ENCODE assay signal across 26 mouse cellular contexts in genomic region chr16:33405487-33405886, GRCm38 (mm10).
"Had no signal": no experiment of that assay in that cellular context is flagged by ENCODE, and none has a peak within 500 bp of the region (broad histone marks: within the 10 kb centered on the region; RNA-seq: fewer than 3 reads in every experiment).

No protein-coding gene starts in this region.

- H3K36me3 ChIP-seq: heart, embryonic 15.5 days; hindbrain, embryonic 13.5 days; hindbrain, embryonic 15.5 days; intestine, embryonic 15.5 days; limb, embryonic 12.5 days; liver, embryonic 13.5 days; liver, embryonic 15.5 days had no signal

- H3K4me3 ChIP-seq: gastrocnemius, adult 2 months; heart, embryonic 13.5 days; heart, embryonic 15.5 days; hindbrain, embryonic 13.5 days; hindbrain, embryonic 15.5 days; intestine, embryonic 15.5 days; layer of hippocampus, adult 2 months; left cerebral cortex, adult 2 months; limb, embryonic 10.5 days; limb, embryonic 12.5 days; liver, embryonic 13.5 days; liver, embryonic 15.5 days had no signal

- H3K27ac ChIP-seq: gastrocnemius, adult 2 months; heart, embryonic 13.5 days; heart, embryonic 15.5 days; hindbrain, embryonic 13.5 days; hindbrain, embryonic 15.5 days; intestine, embryonic 15.5 days; layer of hippocampus, adult 2 months; left cerebral cortex, adult 2 months; limb, embryonic 10.5 days; limb, embryonic 12.5 days; liver, embryonic 13.5 days; liver, embryonic 15.5 days had no signal

- DNase-seq: gastrocnemius, adult 2 months; gastrocnemius, postnatal 10 days; gastrocnemius, postnatal 25 days; heart, adult 18-20 months; heart, postnatal 14 days; heart, postnatal 36 days; kidney, adult 8-10 months; kidney, postnatal 10 days; kidney, postnatal 4 days; liver; liver, embryonic 13.5 days; liver, postnatal 0 days had no signal

- H3K27me3 ChIP-seq: heart, embryonic 13.5 days; heart, embryonic 15.5 days; hindbrain, embryonic 13.5 days; hindbrain, embryonic 15.5 days; intestine, embryonic 15.5 days; limb, embryonic 12.5 days; liver, embryonic 13.5 days; liver, embryonic 15.5 days had no signal

- H3K9ac ChIP-seq: heart, embryonic 13.5 days; heart, embryonic 15.5 days; hindbrain, embryonic 13.5 days; hindbrain, embryonic 15.5 days; intestine, embryonic 15.5 days; limb, embryonic 12.5 days; liver, embryonic 13.5 days; liver, embryonic 15.5 days; liver, postnatal 0 days had no signal

- H3K9me3 ChIP-seq: heart, embryonic 13.5 days; heart, embryonic 15.5 days; hindbrain, embryonic 13.5 days; hindbrain, embryonic 15.5 days; intestine, embryonic 15.5 days; limb, embryonic 10.5 days; limb, embryonic 12.5 days; liver, embryonic 13.5 days; liver, embryonic 15.5 days had no signal

- H3K4me2 ChIP-seq: heart, embryonic 11.5 days; heart, embryonic 13.5 days; heart, embryonic 15.5 days; hindbrain, embryonic 13.5 days; hindbrain, embryonic 15.5 days; intestine, embryonic 15.5 days; limb, embryonic 12.5 days; liver, embryonic 13.5 days; liver, embryonic 15.5 days had no signal

- ATAC-seq: forebrain, embryonic 16.5 days; inflammation-experienced regulatory T-cells, adult 6 months; intestine, embryonic 15.5 days; intestine, postnatal 0 days; liver, postnatal 0 days had no signal
